Mouse (Mus musculus) urinary bladder, postnatal 0 days (tissue): ENCODE results near the gene Rhbdd2. TPM values are rescaled to one million over a fixed set of nuclear protein-coding genes. Genes with fewer than 3 reads are reported as not detected.

Experiments used
- polyA plus RNA-seq: library from polyadenylated mRNA; unstranded; fragments of >200 nt; fragmentation: Nextera tagmentation; extraction: Ambion mirVana; gene quantifications from 2 replicates; pipeline ENCODE4 v1.2.1, GENCODE M21; 2015

The Rhbdd2 gene
- polyA plus RNA-seq: 37.3 and 37.9 TPM in 2 replicates

GRCm38 (mm10) chr5:135632117-135632796 is at the start of gene Rhbdd2:
Rhbdd2 (plus strand) TSS chr5:135632618.

GRCm38 (mm10) chr5:135669741-135670275 is 37.4 kb downstream of the Rhbdd2 start, which contains the start of gene Por:
Por (plus strand) TSS chr5:135670033.

Other genes starting within 250 kb of the Rhbdd2 start
- gene Pom121, start 238.1 kb upstream of the Rhbdd2 start, polyA plus RNA-seq: 4.4 and 4.7 TPM in 2 replicates
- gene Hip1, start 87.5 kb upstream of the Rhbdd2 start, polyA plus RNA-seq: 19.1 and 20.3 TPM in 2 replicates
- gene Ccl26, start 69.0 kb upstream of the Rhbdd2 start, polyA plus RNA-seq: not detected in 2 replicates
- 6.7 and 16.6 TPM in 2 replicates for gene Ccl24, start 59.6 kb upstream of the Rhbdd2 start, polyA plus RNA-seq
- gene Por, start 37.4 kb downstream of the Rhbdd2 start, polyA plus RNA-seq: 92.7 and 99.2 TPM in 2 replicates
- gene Tmem120a, start 111.8 kb downstream of the Rhbdd2 start, polyA plus RNA-seq: 47.9 and 51.3 TPM in 2 replicates
- gene Styxl1, start 145.8 kb downstream of the Rhbdd2 start, polyA plus RNA-seq: 0.33 TPM in 1 of 2 replicates, not detected in the other
- gene Mdh2, start 145.9 kb downstream of the Rhbdd2 start, polyA plus RNA-seq: 459 and 476 TPM in 2 replicates
- 0.10 and 0.12 TPM in 2 replicates for gene Srrm3, start 174.3 kb downstream of the Rhbdd2 start, polyA plus RNA-seq